Mouse (Mus musculus) bone marrow, adult 2 months (tissue): ENCODE results near the gene Usp47.

Source experiments
- CTCF ChIP-seq: fragments of 200-500 bp; IDR thresholded peaks from 2 replicates; pipeline ENCODE4 v1.5.1; 2011; ENCODE audit warnings: low read length, control low read depth; ENCODE audit not compliant: control insufficient read depth, insufficient read depth
- POLR2A ChIP-seq: fragments of 200-500 bp; IDR thresholded peaks from 2 replicates; pipeline ENCODE4 v1.6.1; 2011; ENCODE audit warnings: low read depth, mild to moderate bottlenecking, control low read depth, low read length, borderline replicate concordance; ENCODE audit not compliant: control insufficient read depth

DNA sequence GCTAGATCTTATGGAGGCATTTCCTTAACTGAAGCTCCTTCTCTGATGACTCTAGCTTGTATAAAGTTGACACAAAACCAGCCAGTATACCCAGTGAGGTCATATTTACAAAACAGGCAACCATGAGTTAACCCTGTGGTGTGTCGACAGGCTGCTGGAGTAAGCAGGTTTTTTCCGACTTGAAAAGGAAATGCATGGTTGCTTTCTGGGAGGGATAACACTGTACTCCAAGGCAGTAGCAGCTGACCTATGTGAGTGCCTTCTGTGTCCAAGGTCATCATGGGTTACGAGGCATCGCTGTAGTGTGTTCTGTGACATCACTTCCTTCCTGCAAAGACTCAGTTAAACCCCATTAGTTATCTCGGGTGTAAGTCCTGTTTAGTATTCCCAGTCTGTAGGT lies 79.6 kb downstream of the Usp47 start:
- TF ChIP-seq POLR2A (no peak), CTCF (no peak)
